Mouse (Mus musculus) ES-E14 (cell line): Measurements from ENCODE around the gene Tfpi.

Experiments used
- CHD2 ChIP-seq: IDR thresholded peaks from 2 replicates; pipeline ENCODE4 v1.6.1; 2014; ENCODE audit warnings: mild to moderate bottlenecking, low read depth, low read length, inconsistent platforms
- MAFK ChIP-seq: IDR thresholded peaks from 2 replicates; pipeline ENCODE4 v1.6.1; 2014; ENCODE audit warnings: mild to moderate bottlenecking, low read depth, low read length, inconsistent platforms; ENCODE audit not compliant: insufficient read depth
- ZC3H11A ChIP-seq: IDR thresholded peaks from 2 replicates; pipeline ENCODE4 v1.6.1; 2012; ENCODE audit warnings: low read depth, mild to moderate bottlenecking, inconsistent platforms, low read length, borderline replicate concordance

- TF ChIP-seq ZC3H11A = no peak
- TF ChIP-seq CHD2 = no peak
- TF ChIP-seq MAFK = no peak
These were observed 51.4 kb downstream of the Tfpi start, which contains the start of gene Calcrl for GRCm38 (mm10) chr2:84425138-84425537.
